In the genomic region with DNA sequence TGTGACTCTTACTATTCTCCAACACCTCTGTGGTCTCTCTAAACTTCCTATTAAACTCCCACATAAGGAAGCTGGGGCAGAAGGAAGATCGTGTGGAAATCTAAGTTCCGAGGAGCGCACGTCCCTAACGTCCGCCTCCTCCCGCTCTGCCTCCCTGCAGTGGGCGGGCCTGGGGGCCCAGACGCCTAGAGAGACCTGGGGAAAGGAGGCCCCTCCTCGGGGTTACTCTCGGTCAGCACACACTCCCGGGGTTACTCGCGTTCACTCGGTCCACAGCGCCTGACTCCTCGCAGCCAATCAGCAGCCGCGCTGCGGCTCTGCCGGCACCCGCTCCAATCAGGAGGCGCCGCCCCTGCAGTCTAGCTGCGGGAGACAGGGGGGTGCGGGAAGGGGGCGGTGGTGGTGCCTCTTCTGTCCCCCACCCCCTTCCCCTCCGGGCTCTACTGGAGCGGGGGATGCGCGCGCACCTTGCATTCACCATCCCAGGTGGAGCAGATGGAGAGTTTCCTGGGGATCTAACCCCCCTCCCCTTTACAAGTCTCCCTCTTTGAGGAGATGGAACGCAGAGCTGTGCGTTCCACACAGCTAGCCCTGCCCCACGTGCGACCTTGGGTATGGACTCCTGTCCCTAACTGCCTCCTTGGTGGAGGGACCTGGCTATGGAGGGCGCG, we compare ENCODE assay signal across 8 mouse cellular contexts. TPM values are rescaled to one million over a fixed set of nuclear protein-coding genes. Genes with fewer than 3 reads are reported as not detected.
DNase-seq lines count a peak whose midpoint lies in the region; ATAC-seq and TF ChIP-seq lines count a peak whose summit lies in the region.

No protein-coding gene starts in this region.

- ATAC-seq in forebrain, embryonic 12.5 days (ENCODE audit: low FRiP score) = peak; percentile 99
- ATAC-seq in heart, postnatal 0 days (ENCODE audit: insufficient read depth, low read depth) = peak; percentile 98
- ATAC-seq in liver, embryonic 15.5 days (ENCODE audit: insufficient read depth) = peak; percentile 98
- ATAC-seq in neural tube, embryonic 11.5 days (ENCODE audit: insufficient read depth, low FRiP score, low TSS enrichment) = peak; percentile 100
- ATAC-seq in stomach, embryonic 16.5 days (ENCODE audit: insufficient read depth, low FRiP score) = peak; percentile 99

- peak overlapping the region; percentile 94 for H3K27ac ChIP-seq in ES-Bruce4 (ENCODE audit: insufficient read depth, low read length)
- H3K27ac ChIP-seq in forebrain, embryonic 12.5 days = peak overlapping the region; percentile 98
- H3K27ac ChIP-seq in heart, postnatal 0 days (ENCODE audit: low read depth) = peak overlapping the region; percentile 94
- H3K27ac ChIP-seq in liver, embryonic 15.5 days (replicated peaks) = peak overlapping the region; percentile 95
- peak overlapping the region; percentile 96 for H3K27ac ChIP-seq in neural tube, embryonic 11.5 days (ENCODE audit: low read depth, low read length)
- H3K27ac ChIP-seq in stomach, embryonic 16.5 days (ENCODE audit: low read length) = peak overlapping the region; percentile 99

- H3K9me3 ChIP-seq in ES-Bruce4 (replicated peaks; ENCODE audit: control insufficient read depth, insufficient read depth, low read length, poor library complexity, severe bottlenecking) = no peaks in the 10 kb centered on the region
- no peaks in the 10 kb centered on the region for H3K9me3 ChIP-seq in forebrain, embryonic 12.5 days
- H3K9me3 ChIP-seq in heart, postnatal 0 days (replicated peaks; ENCODE audit: control insufficient read depth, low read length) = no peaks in the 10 kb centered on the region
- no peaks in the 10 kb centered on the region for H3K9me3 ChIP-seq in liver, embryonic 15.5 days (replicated peaks)
- no peaks in the 10 kb centered on the region for H3K9me3 ChIP-seq in neural tube, embryonic 11.5 days (ENCODE audit: control insufficient read depth, low read length)
- no peaks in the 10 kb centered on the region for H3K9me3 ChIP-seq in stomach, embryonic 16.5 days (replicated peaks; ENCODE audit: control insufficient read depth, low read length)

- no peaks in the 10 kb centered on the region for H3K36me3 ChIP-seq in ES-Bruce4 (ENCODE audit: control insufficient read depth, insufficient read depth, low read length, poor library complexity, severe bottlenecking)
- H3K36me3 ChIP-seq in forebrain, embryonic 12.5 days (replicated peaks) = no peaks in the 10 kb centered on the region
- H3K36me3 ChIP-seq in heart, postnatal 0 days (replicated peaks; ENCODE audit: control insufficient read depth, insufficient read depth, low read length) = no peaks in the 10 kb centered on the region
- H3K36me3 ChIP-seq in liver, embryonic 15.5 days (replicated peaks) = no peaks in the 10 kb centered on the region
- H3K36me3 ChIP-seq in neural tube, embryonic 11.5 days (ENCODE audit: control insufficient read depth, insufficient read depth, low read length) = no peaks in the 10 kb centered on the region
- H3K36me3 ChIP-seq in stomach, embryonic 16.5 days (ENCODE audit: control insufficient read depth, insufficient read depth, low read length) = no peaks in the 10 kb centered on the region

- 0% methylated on average over 38 of the region's 38 CpGs for WGBS in forebrain, embryonic 12.5 days
- WGBS in heart, postnatal 0 days = under 1% methylated on average over 34 of the region's 38 CpGs
- under 1% methylated on average over 38 of the region's 38 CpGs for WGBS in liver, embryonic 15.5 days (ENCODE audit: insufficient replicate concordance)
- under 1% methylated on average over 38 of the region's 38 CpGs for WGBS in neural tube, embryonic 11.5 days
- WGBS in stomach, embryonic 16.5 days = under 1% methylated on average over 38 of the region's 38 CpGs

- peak overlapping the region; percentile 70 for H3K9ac ChIP-seq in ES-Bruce4 (ENCODE audit: low read depth, poor library complexity, severe bottlenecking)
- H3K9ac ChIP-seq in forebrain, embryonic 12.5 days = peak overlapping the region; percentile 59
- H3K9ac ChIP-seq in heart, postnatal 0 days (replicated peaks; ENCODE audit: low read depth, low read length) = peak overlapping the region; percentile 50
- H3K9ac ChIP-seq in liver, embryonic 15.5 days = peak overlapping the region; percentile 68
- H3K9ac ChIP-seq in neural tube, embryonic 11.5 days (ENCODE audit: low read length) = peak overlapping the region; percentile 50
- H3K9ac ChIP-seq in stomach, embryonic 16.5 days (ENCODE audit: low read length) = peak overlapping the region; percentile 72

- TF ChIP-seq POLR2A in ES-Bruce4 (IDR thresholded peaks at IDR 0.05; ENCODE audit: insufficient read depth, low read length) = peak; percentile 24

- TF ChIP-seq EP300 in ES-Bruce4 (IDR thresholded peaks at IDR 0.05; ENCODE audit: insufficient read depth, low read depth, low read length) = peak; percentile 91
- TF ChIP-seq EP300 in heart, postnatal 0 days (IDR thresholded peaks at IDR 0.05; ENCODE audit: low read depth) = 0 out of 2 replicates have a peak, but pooled peaks have one; percentile 45

- H3K27me3 ChIP-seq in ES-Bruce4 (ENCODE audit: control insufficient read depth, insufficient read depth, low read length, poor library complexity, severe bottlenecking) = no peaks in the 10 kb centered on the region
- no peaks in the 10 kb centered on the region for H3K27me3 ChIP-seq in forebrain, embryonic 12.5 days
- no peaks in the 10 kb centered on the region for H3K27me3 ChIP-seq in heart, postnatal 0 days (ENCODE audit: control insufficient read depth, insufficient read depth, low read length)
- H3K27me3 ChIP-seq in liver, embryonic 15.5 days = no peaks in the 10 kb centered on the region
- H3K27me3 ChIP-seq in neural tube, embryonic 11.5 days (ENCODE audit: control insufficient read depth, insufficient read depth, low read length) = no peaks in the 10 kb centered on the region
- H3K27me3 ChIP-seq in stomach, embryonic 16.5 days (ENCODE audit: control insufficient read depth, insufficient read depth, low read length) = no peaks in the 10 kb centered on the region

- H3K4me1 ChIP-seq in ES-Bruce4 (ENCODE audit: control insufficient read depth, insufficient read depth, low read length) = peaks cover 18% of the 10 kb centered on the region
- H3K4me1 ChIP-seq in forebrain, embryonic 12.5 days = peaks cover 49% of the 10 kb centered on the region
- peaks cover 51% of the 10 kb centered on the region for H3K4me1 ChIP-seq in heart, postnatal 0 days (ENCODE audit: control insufficient read depth, insufficient read depth)
- peaks cover 86% of the 10 kb centered on the region for H3K4me1 ChIP-seq in liver, embryonic 15.5 days (replicated peaks)
- H3K4me1 ChIP-seq in neural tube, embryonic 11.5 days (ENCODE audit: control insufficient read depth, insufficient read depth, low read length) = peaks cover 39% of the 10 kb centered on the region
- peaks cover 54% of the 10 kb centered on the region for H3K4me1 ChIP-seq in stomach, embryonic 16.5 days (ENCODE audit: control insufficient read depth, insufficient read depth, low read length)

- no peak for TF ChIP-seq CTCF in ES-Bruce4 (IDR thresholded peaks at IDR 0.05; ENCODE audit: low read depth, low read length)
- no peak for TF ChIP-seq CTCF in heart, postnatal 0 days (IDR thresholded peaks at IDR 0.05; ENCODE audit: low read depth)

- H3K4me3 ChIP-seq in ES-Bruce4 (ENCODE audit: low read depth, low read length) = peak overlapping the region; percentile 79
- H3K4me3 ChIP-seq in forebrain, embryonic 12.5 days (replicated peaks) = peak overlapping the region; percentile 41
- H3K4me3 ChIP-seq in heart, postnatal 0 days (ENCODE audit: low read depth, low read length) = peak overlapping the region; percentile 50
- peak overlapping the region; percentile 63 for H3K4me3 ChIP-seq in liver, embryonic 15.5 days (replicated peaks)
- H3K4me3 ChIP-seq in neural tube, embryonic 11.5 days (ENCODE audit: low read depth, low read length) = peak overlapping the region; percentile 42
- H3K4me3 ChIP-seq in stomach, embryonic 16.5 days (replicated peaks; ENCODE audit: low read length) = peak overlapping the region; percentile 53

- peak overlapping the region; percentile 78 for H3K4me2 ChIP-seq in forebrain, embryonic 12.5 days
- H3K4me2 ChIP-seq in heart, postnatal 0 days (ENCODE audit: low read depth, low read length) = peak overlapping the region; percentile 85
- H3K4me2 ChIP-seq in liver, embryonic 15.5 days = peak overlapping the region; percentile 94
- peak overlapping the region; percentile 89 for H3K4me2 ChIP-seq in neural tube, embryonic 11.5 days (ENCODE audit: low read depth)
- peak overlapping the region; percentile 92 for H3K4me2 ChIP-seq in stomach, embryonic 16.5 days (ENCODE audit: low read depth, low read length)

- peak; percentile 89 for DNase-seq in c-Kit-positive CD71-positive TER-119-positive erythroid progenitor cells, embryonic 14.5 days (ENCODE audit: low spot score)
- peak; percentile 97 for DNase-seq in heart, postnatal 0 days (ENCODE audit: low spot score)
- DNase-seq in kidney, postnatal 36 days = peak; percentile 91
- DNase-seq in neural tube, embryonic 11.5 days (ENCODE audit: low spot score) = peak; percentile 98

RNA-seq across cellular contexts. Expression of a gene that starts 9.3 kb away (rescaled TPM):
- 329 and 359 TPM in 2 replicates for polyA plus RNA-seq in ES-Bruce4 (2011; ENCODE audit: insufficient read depth, insufficient read length, low read depth, missing spikeins)
- polyA plus RNA-seq in forebrain, embryonic 12.5 days (2016; fragmentation: Nextera tagmentation; extraction: Ambion mirVana) = 470 and 492 TPM in 2 replicates
- total RNA-seq in heart, postnatal 0 days (2014; rRNA removed; ENCODE audit: low replicate concordance) = 307 and 374 TPM in 2 replicates
- 47.5 and 61.2 TPM in 2 replicates for polyA plus RNA-seq in heart, postnatal 0 days (2015; fragmentation: Nextera tagmentation; extraction: Ambion mirVana)
- polyA plus RNA-seq in liver, embryonic 15.5 days (2015; fragmentation: Nextera tagmentation; extraction: Ambion mirVana) = 108 and 124 TPM in 2 replicates
- 413 and 424 TPM in 2 replicates for polyA plus RNA-seq in neural tube, embryonic 11.5 days (2014; fragmentation: Nextera tagmentation; extraction: Ambion mirVana)
- polyA plus RNA-seq in stomach, embryonic 16.5 days (2015; fragmentation: Nextera tagmentation; extraction: Ambion mirVana) = 329 and 336 TPM in 2 replicates

RNA-seq across cellular contexts. Expression of a gene that starts 48.7 kb away (rescaled TPM):
- 0.19 TPM in 1 of 2 replicates, not detected in the other for polyA plus RNA-seq in ES-Bruce4 (2011; ENCODE audit: insufficient read depth, insufficient read length, low read depth, missing spikeins)
- polyA plus RNA-seq in forebrain, embryonic 12.5 days (2016; fragmentation: Nextera tagmentation; extraction: Ambion mirVana) = 0.15 and 0.29 TPM in 2 replicates
- 10.8 and 37.4 TPM in 2 replicates for total RNA-seq in heart, postnatal 0 days (2014; rRNA removed; ENCODE audit: low replicate concordance)
- polyA plus RNA-seq in heart, postnatal 0 days (2015; fragmentation: Nextera tagmentation; extraction: Ambion mirVana) = 30.8 and 38.2 TPM in 2 replicates
- 0.03 TPM in 1 of 2 replicates, not detected in the other for polyA plus RNA-seq in liver, embryonic 15.5 days (2015; fragmentation: Nextera tagmentation; extraction: Ambion mirVana)
- polyA plus RNA-seq in neural tube, embryonic 11.5 days (2014; fragmentation: Nextera tagmentation; extraction: Ambion mirVana) = not detected in 2 replicates
- polyA plus RNA-seq in stomach, embryonic 16.5 days (2015; fragmentation: Nextera tagmentation; extraction: Ambion mirVana) = 0.14 and 0.39 TPM in 2 replicates

Comparison
In these comparisons a context has a peak if more than half of its experiments do, and no peak if none do; other contexts are left out.
1. Peak in every context shown above with its lines: DNase-seq, ATAC-seq, H3K4me3 ChIP-seq and H3K27ac ChIP-seq.
2. RNA of a gene that starts 48.7 kb away (polyA plus RNA-seq): 30.8 to 38.2 TPM in heart, postnatal 0 days; 0.15 to 0.29 TPM in forebrain, embryonic 12.5 days, 0.19 TPM in ES-Bruce4, 0.14 to 0.39 TPM in stomach, embryonic 16.5 days, not detected in neural tube, embryonic 11.5 days and 0.03 TPM in liver, embryonic 15.5 days; every median in the first group is over 10 times any median in the second.